Mouse (Mus musculus): ENCODE results near the gene Pcdh15. TPM values are rescaled to one million over a fixed set of nuclear protein-coding genes. Genes with fewer than 3 reads are reported as not detected.

The Pcdh15 gene
- polyA plus RNA-seq, 1 experiment from 2014 or later = 17.3 TPM

DNA sequence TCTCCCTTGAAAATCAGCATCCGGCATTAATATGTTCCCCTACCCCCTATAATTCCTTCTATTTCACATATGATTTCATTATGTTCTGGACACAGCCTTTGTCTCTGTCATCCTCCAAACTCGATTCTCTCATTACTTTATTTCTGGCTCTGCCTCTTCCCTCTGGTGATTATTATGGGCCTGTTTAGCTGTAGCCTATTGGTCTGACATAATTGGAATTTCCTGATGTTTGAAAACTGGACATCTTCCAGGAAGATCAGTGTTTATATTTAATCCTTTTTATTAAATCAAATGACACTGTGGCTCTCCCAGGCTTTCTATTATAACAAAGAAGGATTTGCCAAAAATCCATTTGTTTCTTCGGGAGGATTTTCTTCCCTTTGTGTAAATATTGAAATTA, 326.3 kb downstream of the Pcdh15 start:
- Histone ChIP-seq H3K27me3 (ENCODE audit: control insufficient read depth, insufficient read depth, low read depth, low read length) (no peaks in the 10 kb centered on the region), H3K9me3 (replicated peaks; ENCODE audit: control insufficient read depth, low read length, poor library complexity, severe bottlenecking) (no peaks in the 10 kb centered on the region), H3K27ac (ENCODE audit: low read length) (no peak overlapping the region), H3K4me2 (ENCODE audit: low read length) (no peak overlapping the region), H3K4me1 (ENCODE audit: control insufficient read depth, insufficient read depth, low read length) (no peaks in the 10 kb centered on the region), H3K9ac (ENCODE audit: low read depth, low read length) (no peak overlapping the region), H3K36me3 (ENCODE audit: control insufficient read depth, insufficient read depth, low read length) (no peaks in the 10 kb centered on the region), H3K4me3 (ENCODE audit: low read depth, low read length) (no peak overlapping the region)
- 63% methylated on average over 3 of the region's 3 CpGs for WGBS
- ATAC-seq = no peak

DNA sequence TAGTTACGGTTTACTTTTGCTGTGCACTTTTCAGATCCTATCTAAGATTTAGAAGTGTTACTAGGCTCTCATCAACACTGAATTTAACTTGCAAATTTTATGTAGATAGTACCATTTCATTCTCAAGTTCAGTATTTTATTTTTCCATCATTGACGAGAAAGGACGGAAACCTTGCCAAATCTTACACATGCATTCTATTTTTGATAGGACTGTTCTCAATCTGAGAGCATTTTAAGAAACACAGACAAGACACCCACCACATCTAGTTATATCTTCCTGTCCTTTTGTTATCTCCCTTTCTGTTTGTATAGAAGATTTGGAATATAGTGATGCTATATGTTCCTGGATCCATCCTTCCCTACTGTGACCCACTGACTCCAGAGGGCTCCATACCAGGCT, 332.2 kb downstream of the Pcdh15 start:
- Histone ChIP-seq H3K9ac (ENCODE audit: low read depth, low read length) (no peak overlapping the region), H3K4me2 (ENCODE audit: low read length) (no peak overlapping the region), H3K36me3 (ENCODE audit: control insufficient read depth, insufficient read depth, low read length) (no peaks in the 10 kb centered on the region), H3K27me3 (ENCODE audit: control insufficient read depth, insufficient read depth, low read depth, low read length) (no peaks in the 10 kb centered on the region), H3K27ac (ENCODE audit: low read length) (no peak overlapping the region), H3K4me3 (ENCODE audit: low read depth, low read length) (no peak overlapping the region), H3K9me3 (replicated peaks; ENCODE audit: control insufficient read depth, low read length, poor library complexity, severe bottlenecking) (no peaks in the 10 kb centered on the region), H3K4me1 (ENCODE audit: control insufficient read depth, insufficient read depth, low read length) (no peaks in the 10 kb centered on the region)
- 93% methylated on average over 3 of the region's 3 CpGs for WGBS
- no peak for ATAC-seq

DNA sequence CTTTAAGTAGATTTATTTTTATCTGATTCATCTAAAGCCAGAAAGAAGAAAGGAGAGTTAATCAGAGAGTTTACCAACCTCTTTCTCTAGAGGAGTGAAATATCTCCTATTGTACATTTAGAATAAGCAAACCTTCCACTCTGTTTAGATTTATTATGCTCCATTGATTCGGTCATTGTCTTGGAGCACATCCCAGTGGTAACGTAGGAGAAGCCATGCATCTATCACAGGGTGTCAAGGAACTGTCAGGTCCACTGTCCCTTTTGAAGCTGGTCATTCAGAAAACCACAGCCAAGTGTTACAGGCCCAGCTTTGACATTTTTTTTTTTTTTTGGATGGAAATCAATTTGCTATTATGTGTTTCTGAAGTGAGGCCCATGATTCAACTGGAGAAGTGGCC, 384.9 kb downstream of the Pcdh15 start:
- H3K4me3 ChIP-seq (ENCODE audit: low read depth, low read length) = no peak overlapping the region
- ATAC-seq = no peak
- 64% methylated on average over 2 of the region's 2 CpGs for WGBS

DNA sequence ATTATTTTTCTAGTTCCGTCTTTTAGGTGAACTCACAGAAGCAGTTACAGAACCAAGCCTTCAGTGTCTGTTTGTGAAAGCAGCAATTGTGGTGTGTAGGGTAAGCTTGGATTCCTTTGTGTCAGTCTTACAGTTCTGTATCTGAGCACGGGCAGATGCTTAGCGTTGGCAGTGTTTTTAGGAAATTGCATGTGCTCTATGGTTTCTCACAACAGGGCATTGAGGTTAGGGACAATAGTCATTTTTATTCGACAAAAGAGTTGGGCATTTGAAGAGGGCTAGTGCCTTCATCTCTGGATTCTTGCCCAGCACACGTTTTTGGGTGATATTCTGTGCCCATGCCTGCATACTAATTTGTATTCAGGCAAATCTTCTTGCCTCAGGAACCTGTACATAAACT, 392.5 kb downstream of the Pcdh15 start:
- no peak for ATAC-seq

More for the DNA sequence above, 384.9 kb downstream of the Pcdh15 start:
- H3K27me3 ChIP-seq (ENCODE audit: control insufficient read depth, insufficient read depth, low read depth, low read length) = no peaks in the 10 kb centered on the region
- H3K9me3 ChIP-seq (replicated peaks; ENCODE audit: control insufficient read depth, low read length, poor library complexity, severe bottlenecking) = no peaks in the 10 kb centered on the region
- no peaks in the 10 kb centered on the region for H3K36me3 ChIP-seq (ENCODE audit: control insufficient read depth, insufficient read depth, low read length)
- no peak overlapping the region for H3K27ac ChIP-seq (ENCODE audit: low read length)
- H3K9ac ChIP-seq (ENCODE audit: low read depth, low read length) = no peak overlapping the region
- H3K4me2 ChIP-seq (ENCODE audit: low read length) = no peak overlapping the region
- H3K4me1 ChIP-seq (ENCODE audit: control insufficient read depth, insufficient read depth, low read length) = no peaks in the 10 kb centered on the region

DNA sequence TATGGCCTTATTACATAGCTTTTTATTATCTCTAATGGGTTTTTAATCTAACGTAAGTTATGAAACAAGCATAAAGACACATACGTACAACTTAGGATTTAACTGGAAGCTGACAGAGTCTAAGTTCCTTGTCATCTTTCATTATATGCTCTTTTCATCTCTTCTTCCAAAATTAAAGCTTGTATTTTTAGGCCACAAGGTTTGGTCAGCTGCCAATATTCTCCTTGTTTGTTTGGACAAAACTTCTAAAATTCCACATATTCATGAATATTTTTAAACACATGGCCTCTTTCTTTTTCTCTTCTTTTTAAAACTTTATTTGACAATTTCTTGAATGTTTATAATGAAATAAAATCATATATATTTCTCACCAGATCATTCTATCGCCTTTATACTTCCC, 415.7 kb downstream of the Pcdh15 start:
- no peak for ATAC-seq
- 87% methylated on average over 3 of the region's 3 CpGs for WGBS
- H3K36me3 ChIP-seq (ENCODE audit: control insufficient read depth, insufficient read depth, low read length) = no peaks in the 10 kb centered on the region
- no peaks in the 10 kb centered on the region for H3K27me3 ChIP-seq (ENCODE audit: control insufficient read depth, insufficient read depth, low read depth, low read length)
- no peaks in the 10 kb centered on the region for H3K9me3 ChIP-seq (replicated peaks; ENCODE audit: control insufficient read depth, low read length, poor library complexity, severe bottlenecking)
- no peak overlapping the region for H3K4me2 ChIP-seq (ENCODE audit: low read length)
- no peak overlapping the region for H3K27ac ChIP-seq (ENCODE audit: low read length)
- H3K4me1 ChIP-seq (ENCODE audit: control insufficient read depth, insufficient read depth, low read length) = no peaks in the 10 kb centered on the region
- H3K4me3 ChIP-seq (ENCODE audit: low read depth, low read length) = no peak overlapping the region
- H3K9ac ChIP-seq (ENCODE audit: low read depth, low read length) = no peak overlapping the region

More for the DNA sequence above, 392.5 kb downstream of the Pcdh15 start:
- Histone ChIP-seq H3K27ac (ENCODE audit: low read length) (no peak overlapping the region), H3K4me3 (ENCODE audit: low read depth, low read length) (no peak overlapping the region), H3K4me1 (ENCODE audit: control insufficient read depth, insufficient read depth, low read length) (no peaks in the 10 kb centered on the region), H3K9ac (ENCODE audit: low read depth, low read length) (no peak overlapping the region), H3K36me3 (ENCODE audit: control insufficient read depth, insufficient read depth, low read length) (no peaks in the 10 kb centered on the region), H3K27me3 (ENCODE audit: control insufficient read depth, insufficient read depth, low read depth, low read length) (no peaks in the 10 kb centered on the region), H3K4me2 (ENCODE audit: low read length) (no peak overlapping the region), H3K9me3 (replicated peaks; ENCODE audit: control insufficient read depth, low read length, poor library complexity, severe bottlenecking) (no peaks in the 10 kb centered on the region)
- 63% methylated on average over 5 of the region's 5 CpGs for WGBS

DNA sequence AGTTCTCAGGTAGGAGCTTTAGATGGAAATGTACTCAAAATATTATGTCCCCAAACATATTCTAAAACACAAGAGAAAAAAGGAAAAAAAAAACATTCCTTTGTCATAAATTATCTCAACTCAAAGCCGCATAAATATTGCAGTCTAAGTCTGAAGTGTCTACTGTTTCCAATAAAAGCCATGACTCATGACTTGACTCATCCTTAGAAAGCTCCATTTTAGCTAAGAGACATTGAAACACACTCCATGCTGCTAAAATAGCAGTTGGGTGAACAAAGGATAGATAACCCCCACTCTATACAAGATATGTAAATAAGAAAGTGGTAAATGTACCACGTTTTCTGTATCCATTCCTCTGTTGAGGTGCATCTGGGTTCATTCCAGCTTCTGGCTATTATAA, 416.6 kb downstream of the Pcdh15 start:
- no peaks in the 10 kb centered on the region for H3K36me3 ChIP-seq (ENCODE audit: control insufficient read depth, insufficient read depth, low read length)
- H3K9ac ChIP-seq (ENCODE audit: low read depth, low read length) = no peak overlapping the region
- no peak overlapping the region for H3K4me3 ChIP-seq (ENCODE audit: low read depth, low read length)
- WGBS = 72% methylated on average over 2 of the region's 2 CpGs
- no peak for ATAC-seq
- no peak overlapping the region for H3K27ac ChIP-seq (ENCODE audit: low read length)
- no peaks in the 10 kb centered on the region for H3K27me3 ChIP-seq (ENCODE audit: control insufficient read depth, insufficient read depth, low read depth, low read length)
- H3K4me1 ChIP-seq (ENCODE audit: control insufficient read depth, insufficient read depth, low read length) = no peaks in the 10 kb centered on the region
- no peak overlapping the region for H3K4me2 ChIP-seq (ENCODE audit: low read length)
- no peaks in the 10 kb centered on the region for H3K9me3 ChIP-seq (replicated peaks; ENCODE audit: control insufficient read depth, low read length, poor library complexity, severe bottlenecking)

DNA sequence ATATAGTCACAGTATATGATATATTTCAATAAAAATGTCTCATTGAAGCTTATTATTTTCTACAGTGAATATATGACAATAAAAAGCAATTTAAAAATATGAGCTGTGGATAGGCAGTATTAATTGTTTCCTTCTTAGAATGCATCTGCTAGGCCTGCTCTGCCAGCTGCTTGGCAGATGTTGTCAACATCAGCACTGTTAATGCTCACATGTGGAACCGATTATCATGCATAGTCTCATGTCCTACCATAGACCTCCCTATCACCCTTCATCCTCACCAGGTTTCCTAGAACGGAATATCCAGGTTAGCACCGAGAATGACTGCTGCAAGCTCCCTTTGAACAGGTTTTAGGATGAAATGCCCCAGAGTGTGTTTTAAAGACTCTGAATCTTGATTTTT, 420.3 kb downstream of the Pcdh15 start:
- no peak overlapping the region for H3K9ac ChIP-seq (ENCODE audit: low read depth, low read length)
- no peaks in the 10 kb centered on the region for H3K36me3 ChIP-seq (ENCODE audit: control insufficient read depth, insufficient read depth, low read length)
- no peak for ATAC-seq
- no peaks in the 10 kb centered on the region for H3K27me3 ChIP-seq (ENCODE audit: control insufficient read depth, insufficient read depth, low read depth, low read length)
- H3K4me2 ChIP-seq (ENCODE audit: low read length) = no peak overlapping the region
- 90% methylated on average over 3 of the region's 3 CpGs for WGBS
- no peak overlapping the region for H3K4me3 ChIP-seq (ENCODE audit: low read depth, low read length)
- no peaks in the 10 kb centered on the region for H3K4me1 ChIP-seq (ENCODE audit: control insufficient read depth, insufficient read depth, low read length)
- H3K27ac ChIP-seq (ENCODE audit: low read length) = no peak overlapping the region
- no peaks in the 10 kb centered on the region for H3K9me3 ChIP-seq (replicated peaks; ENCODE audit: control insufficient read depth, low read length, poor library complexity, severe bottlenecking)

DNA sequence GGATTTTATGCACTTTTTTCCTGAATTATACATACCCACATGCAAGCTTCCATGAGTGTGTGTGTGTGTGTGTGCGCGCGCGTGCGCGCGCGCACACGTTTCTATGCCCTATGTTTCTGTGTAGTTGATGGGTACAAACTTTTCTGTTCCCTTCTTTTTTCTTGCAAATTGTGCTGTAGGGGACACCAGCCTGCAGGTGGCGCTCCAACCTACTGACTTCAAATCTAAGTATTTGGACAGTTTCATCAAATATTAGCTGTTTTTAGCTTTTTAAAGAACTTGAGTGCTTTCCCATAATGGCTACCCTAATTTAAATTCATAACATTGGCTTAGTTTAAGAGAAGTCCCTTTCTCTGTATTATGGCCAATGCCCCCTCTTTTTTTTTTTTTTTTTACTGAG, 453.7 kb downstream of the Pcdh15 start:
- ATAC-seq = no peak
- 93% methylated on average over 10 of the region's 10 CpGs for WGBS

DNA sequence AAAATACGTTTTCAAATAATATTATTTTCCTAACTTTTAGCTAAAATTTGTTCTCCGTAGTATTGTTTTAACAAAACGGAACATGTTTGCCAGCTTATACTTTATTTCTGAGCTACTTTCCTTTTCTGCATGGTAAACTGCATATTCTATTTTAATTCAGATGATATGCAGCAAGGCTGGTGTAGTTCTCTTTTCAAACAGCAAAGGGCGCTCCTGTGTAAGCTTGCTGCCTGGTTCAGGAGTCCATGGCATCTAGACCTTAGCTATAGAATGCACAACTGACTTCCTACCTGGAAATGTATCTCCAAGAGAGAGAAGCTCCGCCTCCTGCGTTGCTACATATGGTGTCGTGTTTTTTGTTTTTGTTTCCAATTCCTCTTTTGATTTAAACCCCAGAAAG, 465.1 kb downstream of the Pcdh15 start:
- Histone ChIP-seq H3K36me3 (ENCODE audit: control insufficient read depth, insufficient read depth, low read length) (no peaks in the 10 kb centered on the region), H3K27ac (ENCODE audit: low read length) (no peak overlapping the region), H3K4me1 (ENCODE audit: control insufficient read depth, insufficient read depth, low read length) (no peaks in the 10 kb centered on the region), H3K27me3 (ENCODE audit: control insufficient read depth, insufficient read depth, low read depth, low read length) (no peaks in the 10 kb centered on the region), H3K4me2 (ENCODE audit: low read length) (no peak overlapping the region), H3K9me3 (replicated peaks; ENCODE audit: control insufficient read depth, low read length, poor library complexity, severe bottlenecking) (no peaks in the 10 kb centered on the region), H3K9ac (ENCODE audit: low read depth, low read length) (no peak overlapping the region), H3K4me3 (ENCODE audit: low read depth, low read length) (no peak overlapping the region)
- ATAC-seq = no peak
- WGBS = 74% methylated on average over 7 of the region's 7 CpGs

More for the DNA sequence above, 453.7 kb downstream of the Pcdh15 start:
- Histone ChIP-seq H3K4me3 (ENCODE audit: low read depth, low read length) (no peak overlapping the region), H3K4me2 (ENCODE audit: low read length) (no peak overlapping the region), H3K9me3 (replicated peaks; ENCODE audit: control insufficient read depth, low read length, poor library complexity, severe bottlenecking) (no peaks in the 10 kb centered on the region), H3K36me3 (ENCODE audit: control insufficient read depth, insufficient read depth, low read length) (no peaks in the 10 kb centered on the region), H3K27ac (ENCODE audit: low read length) (no peak overlapping the region), H3K4me1 (ENCODE audit: control insufficient read depth, insufficient read depth, low read length) (no peaks in the 10 kb centered on the region), H3K9ac (ENCODE audit: low read depth, low read length) (no peak overlapping the region), H3K27me3 (ENCODE audit: control insufficient read depth, insufficient read depth, low read depth, low read length) (no peaks in the 10 kb centered on the region)
